8 mouse cellular contexts compared by ENCODE assay signal in genomic region chr7:139684553-139684929, GRCm38 (mm10). TPM values are rescaled to one million over a fixed set of nuclear protein-coding genes. Genes with fewer than 3 reads are reported as not detected.
DNase-seq lines count a peak whose midpoint lies in the region; ATAC-seq and TF ChIP-seq lines count a peak whose summit lies in the region.

No protein-coding gene starts in this region.

- 0 out of 2 replicates have a peak, but pooled peaks have one; percentile 48 for ATAC-seq in heart, embryonic 13.5 days (ENCODE audit: extremely low read depth, insufficient number of reproducible peaks, low FRiP score, low TSS enrichment)
- peak; percentile 79 for ATAC-seq in liver, embryonic 12.5 days
- peak; percentile 80 for ATAC-seq in stomach, embryonic 15.5 days (ENCODE audit: insufficient read depth, low FRiP score, low read depth)

- no peak for TF ChIP-seq POLR2A in brain, embryonic 14.5 days (IDR thresholded peaks at IDR 0.05; ENCODE audit: borderline replicate concordance, extremely low read depth, insufficient read depth, insufficient read length, poor library complexity, severe bottlenecking)

- TF ChIP-seq CTCF in C2C12 (IDR thresholded peaks at IDR 0.05; ENCODE audit: control insufficient read depth, insufficient read depth, insufficient read length), result peak; percentile 60
- TF ChIP-seq CTCF in brain, embryonic 14.5 days (IDR thresholded peaks at IDR 0.05; ENCODE audit: borderline replicate concordance, extremely low read depth, insufficient read depth, insufficient read length), result peak; percentile 91

- WGBS in heart, embryonic 13.5 days, result under 1% methylated on average over 14 of the region's 14 CpGs
- under 1% methylated on average over 14 of the region's 14 CpGs for WGBS in liver, embryonic 12.5 days (ENCODE audit: insufficient replicate concordance)
- under 1% methylated on average over 14 of the region's 14 CpGs for WGBS in stomach, embryonic 15.5 days

- DNase-seq in brain, embryonic 14.5 days (ENCODE audit: low read depth), result peak; percentile 97
- DNase-seq in kidney, postnatal 10 days, result peak; percentile 96
- peak; percentile 82 to 84 for DNase-seq in natural killer cell, adult 2 months (ENCODE audit: low spot score in 2 of 2)

- no peaks in the 10 kb centered on the region for H3K79me3 ChIP-seq in C2C12 (ENCODE audit: low read depth)

- peak overlapping the region; percentile 97 for H3K4me2 ChIP-seq in heart, embryonic 13.5 days
- peak overlapping the region; percentile 81 for H3K4me2 ChIP-seq in liver, embryonic 12.5 days
- peak overlapping the region; percentile 93 for H3K4me2 ChIP-seq in stomach, embryonic 15.5 days

- H3K9ac ChIP-seq in heart, embryonic 13.5 days, result peak overlapping the region; percentile 81
- peak overlapping the region; percentile 53; the same call in 1 of the 2 replicates for H3K9ac ChIP-seq in liver, embryonic 12.5 days
- peak overlapping the region; percentile 12; the same call in 1 of the 2 replicates for H3K9ac ChIP-seq in stomach, embryonic 15.5 days

- H3K4me1 ChIP-seq in erythroblast, embryonic 14.5 days (ENCODE audit: control insufficient read depth), result peaks cover 12% of the 10 kb centered on the region
- H3K4me1 ChIP-seq in heart, embryonic 13.5 days, result peaks cover 9% of the 10 kb centered on the region
- H3K4me1 ChIP-seq in liver, embryonic 12.5 days, result peaks cover 12% of the 10 kb centered on the region
- no peaks in the 10 kb centered on the region for H3K4me1 ChIP-seq in stomach, embryonic 15.5 days

- H3K9me3 ChIP-seq in erythroblast, embryonic 14.5 days (ENCODE audit: control insufficient read depth, low read length), result no peaks in the 10 kb centered on the region
- H3K9me3 ChIP-seq in heart, embryonic 13.5 days, result no peaks in the 10 kb centered on the region
- H3K9me3 ChIP-seq in liver, embryonic 12.5 days (replicated peaks), result no peaks in the 10 kb centered on the region
- H3K9me3 ChIP-seq in stomach, embryonic 15.5 days, result no peaks in the 10 kb centered on the region

- peak overlapping the region; percentile 36; the same call in 1 of the 2 replicates for H3K27ac ChIP-seq in heart, embryonic 13.5 days (replicated peaks)
- H3K27ac ChIP-seq in liver, embryonic 12.5 days, result no peak overlapping the region
- H3K27ac ChIP-seq in stomach, embryonic 15.5 days, result peak overlapping the region; percentile 44; the same call in 1 of the 2 replicates

- peak overlapping the region; percentile 48 for H3K4me3 ChIP-seq in C2C12 (ENCODE audit: insufficient read depth, poor library complexity, severe bottlenecking)
- H3K4me3 ChIP-seq in erythroblast, embryonic 14.5 days (replicated peaks), result peak overlapping the region; percentile 66
- H3K4me3 ChIP-seq in heart, embryonic 13.5 days, result peak overlapping the region; percentile 65
- H3K4me3 ChIP-seq in liver, embryonic 12.5 days, result peak overlapping the region; percentile 61
- H3K4me3 ChIP-seq in stomach, embryonic 15.5 days (replicated peaks), result peak overlapping the region; percentile 54

- H3K27me3 ChIP-seq in C2C12 (ENCODE audit: control insufficient read depth, insufficient read depth, insufficient read length), result peaks cover 3% of the 10 kb centered on the region
- H3K27me3 ChIP-seq in erythroblast, embryonic 14.5 days (ENCODE audit: control insufficient read depth), result peaks cover 5% of the 10 kb centered on the region; the same call in 1 of the 2 replicates
- peaks cover 37% of the 10 kb centered on the region for H3K27me3 ChIP-seq in heart, embryonic 13.5 days (replicated peaks)
- peaks cover 19% of the 10 kb centered on the region; the same call in 1 of the 2 replicates for H3K27me3 ChIP-seq in liver, embryonic 12.5 days (replicated peaks)
- no peaks in the 10 kb centered on the region for H3K27me3 ChIP-seq in stomach, embryonic 15.5 days (replicated peaks)

- H3K79me2 ChIP-seq in C2C12 (ENCODE audit: control insufficient read depth, insufficient read depth), result no peaks in the 10 kb centered on the region

- H3ac ChIP-seq in C2C12 (ENCODE audit: control insufficient read depth, insufficient read length, low read depth), result peak overlapping the region; percentile 51

- no peaks in the 10 kb centered on the region for H3K36me3 ChIP-seq in C2C12 (ENCODE audit: control insufficient read depth, insufficient read depth)
- no peaks in the 10 kb centered on the region for H3K36me3 ChIP-seq in erythroblast, embryonic 14.5 days (ENCODE audit: control insufficient read depth)
- H3K36me3 ChIP-seq in heart, embryonic 13.5 days, result no peaks in the 10 kb centered on the region
- H3K36me3 ChIP-seq in liver, embryonic 12.5 days, result no peaks in the 10 kb centered on the region
- H3K36me3 ChIP-seq in stomach, embryonic 15.5 days, result no peaks in the 10 kb centered on the region

TF ChIP-seq in C2C12, 6 proteins besides CTCF, POLR2A, EP300 and RAD21:
- TF ChIP-seq MAX (IDR thresholded peaks at IDR 0.05), result no peak
- no peak for TF ChIP-seq MYOG (IDR thresholded peaks at IDR 0.05; ENCODE audit: control insufficient read depth, extremely low read depth, insufficient read length)
- no peak for TF ChIP-seq CEBPB (IDR thresholded peaks at IDR 0.05; ENCODE audit: low read depth)
- no peak for TF ChIP-seq MYOD1 (IDR thresholded peaks at IDR 0.05; ENCODE audit: control insufficient read depth, insufficient read length, low read depth)
- TF ChIP-seq USF1 (IDR thresholded peaks at IDR 0.05; ENCODE audit: low read depth), result no peak
- TF ChIP-seq FOSL1 (IDR thresholded peaks at IDR 0.05; ENCODE audit: insufficient read depth, low read length, poor library complexity, severe bottlenecking), result no peak

RNA-seq across cellular contexts. Expression of gene Cfap46, which starts 0.9 kb away (rescaled TPM):
- polyA plus RNA-seq in C2C12 (2012; fragmentation: generic; extraction: Trizol), result 0.15 TPM
- 3.4 and 4.6 TPM in 2 replicates for polyA plus RNA-seq in brain, embryonic 14.5 days (2012; rRNA removed)
- not detected in 2 replicates for polyA plus RNA-seq in erythroblast, embryonic 14.5 days (2012)
- 0.05 TPM in 1 of 2 replicates, not detected in the other for polyA plus RNA-seq in heart, embryonic 13.5 days (2015; fragmentation: Nextera tagmentation; extraction: Ambion mirVana)
- polyA plus RNA-seq in liver, embryonic 12.5 days (2016; fragmentation: Nextera tagmentation; extraction: Ambion mirVana), result not detected in 2 replicates
- 0.10 and 0.22 TPM in 2 replicates for polyA plus RNA-seq in stomach, embryonic 15.5 days (2015; fragmentation: Nextera tagmentation; extraction: Ambion mirVana)

Comparison
In these comparisons a context has a peak if more than half of its experiments do, and no peak if none do; other contexts are left out.
1. H3K9ac ChIP-seq: peak in every context shown above with its lines; median percentile 81 in heart, embryonic 13.5 days; 53 in liver, embryonic 12.5 days; 12 in stomach, embryonic 15.5 days.